Mouse (Mus musculus): Measurements from ENCODE around the gene Zdhhc4. TPM values are rescaled to one million over a fixed set of nuclear protein-coding genes. Genes with fewer than 3 reads are reported as not detected.
A peak's percentile ranks its signal among the peaks of the same experiment; 100 is the strongest.

Gene Zdhhc4
- total RNA-seq, 1 experiment from 2014 or later: 39.5 TPM

DNA sequence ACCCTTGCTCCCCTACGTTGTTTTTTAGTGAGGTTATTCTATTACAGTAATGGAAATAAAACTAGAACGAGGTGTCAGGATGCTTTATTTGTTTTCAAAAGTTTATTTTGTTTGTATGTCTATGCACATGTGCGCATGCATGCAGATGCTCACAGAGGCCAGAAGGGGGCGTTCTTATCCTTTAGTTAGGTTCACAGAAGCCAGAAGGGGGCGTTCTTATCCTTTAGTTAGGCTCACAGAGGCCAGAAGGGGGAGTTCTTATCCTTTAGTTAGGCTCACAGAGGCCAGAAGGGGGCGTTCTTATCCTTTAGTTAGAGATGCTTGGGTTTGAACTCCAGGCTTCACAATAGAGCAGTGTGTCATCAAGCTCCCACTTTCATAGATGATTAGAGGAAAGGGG lies 7.5 kb upstream of the Zdhhc4 start:
- ATAC-seq (replicated peaks in 1 of 2; ENCODE audit: insufficient read depth in 1 of 2, low FRiP score in 2 of 2, low TSS enrichment in 1 of 2, low read depth in 1 of 2, poor library complexity in 2 of 2, severe bottlenecking in 2 of 2): no peak

GRCm38 (mm10) chr5:143335089-143335460 lies 6.0 kb upstream of the Zdhhc4 start:
- ATAC-seq (replicated peaks in 1 of 2; ENCODE audit: insufficient read depth in 1 of 2, low FRiP score in 2 of 2, low TSS enrichment in 1 of 2, low read depth in 1 of 2, poor library complexity in 2 of 2, severe bottlenecking in 2 of 2): no peak

DNA sequence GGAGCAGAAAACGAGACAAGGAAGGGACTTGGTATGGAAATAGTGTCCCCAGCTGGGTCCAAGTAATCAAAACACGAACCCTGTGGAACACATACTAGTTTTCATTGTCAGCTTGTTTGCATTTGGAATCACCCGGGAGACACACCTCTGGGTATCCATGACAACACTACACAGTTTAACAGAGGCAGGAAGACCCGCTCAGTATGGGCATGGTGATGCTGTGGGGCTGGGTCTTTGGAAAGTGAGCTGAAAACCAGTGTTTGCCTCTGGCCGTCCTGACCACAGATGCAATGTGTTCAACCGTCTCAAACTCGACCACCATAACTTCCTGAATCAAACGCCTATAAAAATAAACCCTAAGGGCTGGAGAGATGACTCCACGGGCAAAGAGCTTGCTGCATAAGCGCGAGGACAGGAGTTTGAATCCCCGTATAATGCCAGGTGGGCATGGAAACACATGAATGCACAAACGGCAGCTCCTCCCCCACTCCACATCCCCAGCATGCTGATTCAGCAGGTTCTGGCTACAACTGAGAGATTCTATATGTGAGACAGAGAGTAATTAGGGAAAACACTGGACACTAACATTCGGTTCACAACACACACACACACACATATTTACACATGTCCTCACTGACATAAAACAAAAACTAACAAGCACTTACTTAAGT lies 5.5 kb upstream of the Zdhhc4 start:
- ATAC-seq (replicated peaks in 1 of 2; ENCODE audit: insufficient read depth in 1 of 2, low FRiP score in 2 of 2, low TSS enrichment in 1 of 2, low read depth in 1 of 2, poor library complexity in 2 of 2, severe bottlenecking in 2 of 2): 0 out of 4 replicates have a peak, but pooled peaks of 1 of the 2 experiments have one; percentile 41

GRCm38 (mm10) chr5:143333872-143334271 lies 4.8 kb upstream of the Zdhhc4 start:
- peak; percentile 50 to 65; a peak in 3 of 4 replicates for ATAC-seq (replicated peaks in 1 of 2; ENCODE audit: insufficient read depth in 1 of 2, low FRiP score in 2 of 2, low TSS enrichment in 1 of 2, low read depth in 1 of 2, poor library complexity in 2 of 2, severe bottlenecking in 2 of 2)

DNA sequence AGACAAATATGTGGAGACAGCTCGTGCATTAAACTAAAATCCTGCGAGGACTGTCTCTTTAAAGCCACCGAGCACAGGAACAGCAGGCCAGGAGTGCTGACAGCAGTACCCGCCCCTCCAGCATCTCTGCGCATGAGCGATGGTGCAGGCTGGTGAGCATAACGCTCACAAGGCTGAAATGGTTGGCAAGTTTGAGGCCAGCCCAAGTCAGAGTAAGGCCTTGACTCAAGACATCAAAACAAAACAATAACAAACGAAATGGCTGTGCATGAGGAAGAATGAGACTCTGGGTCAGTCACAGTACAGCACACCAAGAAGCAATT lies 11.8 kb downstream of the Zdhhc4 start:
- no peak for ATAC-seq (replicated peaks in 1 of 2; ENCODE audit: insufficient read depth in 1 of 2, low FRiP score in 2 of 2, low TSS enrichment in 1 of 2, low read depth in 1 of 2, poor library complexity in 2 of 2, severe bottlenecking in 2 of 2)

DNA sequence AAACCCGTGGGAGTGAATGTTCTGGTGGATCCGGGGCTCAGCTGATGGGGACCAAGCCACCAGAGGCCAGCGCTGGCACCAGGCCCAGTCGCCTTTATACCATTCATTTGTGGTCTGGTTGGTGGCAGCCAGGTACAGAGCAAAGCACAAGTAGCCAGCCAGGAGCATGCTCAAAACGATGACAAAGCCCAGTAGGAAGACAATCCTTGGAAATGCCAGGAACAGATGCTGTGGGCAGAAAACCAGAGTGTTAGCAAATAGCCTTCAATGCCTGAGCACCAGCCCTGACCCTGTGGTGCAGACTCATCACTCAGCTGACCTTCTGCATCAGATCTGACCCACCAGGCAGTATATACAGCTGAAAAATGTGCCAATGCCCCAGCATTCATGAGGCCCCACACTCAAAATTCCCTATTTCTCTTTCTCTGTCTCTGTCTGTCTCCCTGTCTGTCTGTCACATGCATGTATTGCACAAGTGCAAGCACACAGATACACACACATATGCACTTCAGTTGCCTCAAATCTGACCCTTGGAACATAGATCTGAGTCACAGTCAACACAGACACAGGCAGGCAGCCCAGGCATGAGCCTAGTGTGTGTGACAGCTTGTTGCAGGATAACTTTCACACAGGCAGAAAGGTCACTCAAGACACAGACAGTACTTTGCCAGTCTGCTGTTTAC lies 12.3 kb downstream of the Zdhhc4 start:
- ATAC-seq (replicated peaks in 1 of 2; ENCODE audit: insufficient read depth in 1 of 2, low FRiP score in 2 of 2, low TSS enrichment in 1 of 2, low read depth in 1 of 2, poor library complexity in 2 of 2, severe bottlenecking in 2 of 2): no peak

GRCm38 (mm10) chr5:143315514-143315888 lies 13.6 kb downstream of the Zdhhc4 start:
- no peak for ATAC-seq (replicated peaks in 1 of 2; ENCODE audit: insufficient read depth in 1 of 2, low FRiP score in 2 of 2, low TSS enrichment in 1 of 2, low read depth in 1 of 2, poor library complexity in 2 of 2, severe bottlenecking in 2 of 2)

DNA sequence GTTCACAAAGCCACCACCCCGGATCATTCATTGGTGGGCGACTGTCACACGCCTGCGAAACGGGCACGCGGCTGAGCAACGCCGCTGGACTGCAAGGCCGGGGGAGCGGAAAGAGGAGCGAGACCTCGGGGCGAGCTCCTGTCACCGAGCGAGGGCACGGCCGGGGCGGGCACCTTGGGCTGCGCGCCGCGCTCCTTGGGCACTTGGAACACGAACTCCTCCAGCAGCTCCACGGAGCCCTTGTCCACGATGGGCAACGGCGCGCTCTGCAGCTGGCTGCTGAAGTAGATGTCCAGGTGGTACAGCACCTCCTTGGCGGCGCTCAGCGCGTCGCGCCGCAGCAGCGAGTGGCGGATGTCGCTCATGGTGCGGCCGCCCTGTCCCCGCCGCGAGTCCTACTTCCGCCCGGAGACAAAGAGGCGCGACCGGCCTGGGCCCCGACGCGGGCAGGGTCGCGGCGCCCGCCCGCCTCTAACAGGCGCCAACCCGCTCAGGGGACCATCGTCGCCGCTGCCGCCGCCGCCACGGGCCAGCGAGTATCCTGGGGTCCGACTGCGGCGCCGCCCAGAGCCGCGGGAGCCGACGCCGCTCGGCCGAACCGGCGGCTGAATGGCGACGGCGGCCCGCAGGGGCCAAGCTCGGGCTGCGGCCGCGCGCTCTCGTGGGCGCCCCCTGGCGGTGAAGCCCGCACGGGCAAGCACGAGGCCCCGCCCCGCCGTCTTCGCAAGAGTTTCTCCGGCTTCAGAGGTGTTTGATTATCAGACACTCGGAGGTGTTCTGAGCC lies 14.1 kb downstream of the Zdhhc4 start, which contains the start of gene E130309D02Rik:
Gene E130309D02Rik, minus strand, starts transcription at position 631 of the 784 bp plus-strand sequence.
- ATAC-seq (replicated peaks in 1 of 2; ENCODE audit: insufficient read depth in 1 of 2, low FRiP score in 2 of 2, low TSS enrichment in 1 of 2, low read depth in 1 of 2, poor library complexity in 2 of 2, severe bottlenecking in 2 of 2): peak; percentile 43 to 58; a peak in 3 of 4 replicates

- ATAC-seq (replicated peaks in 1 of 2; ENCODE audit: insufficient read depth in 1 of 2, low FRiP score in 2 of 2, low TSS enrichment in 1 of 2, low read depth in 1 of 2, poor library complexity in 2 of 2, severe bottlenecking in 2 of 2): 0 out of 4 replicates have a peak, but pooled peaks of 1 of the 2 experiments have one; percentile 28
Observed at GRCm38 (mm10) chr5:143314183-143314729, 14.8 kb downstream of the Zdhhc4 start.

GRCm38 (mm10) chr5:143311886-143312285 lies 17.2 kb downstream of the Zdhhc4 start:
- ATAC-seq (replicated peaks in 1 of 2; ENCODE audit: insufficient read depth in 1 of 2, low FRiP score in 2 of 2, low TSS enrichment in 1 of 2, low read depth in 1 of 2, poor library complexity in 2 of 2, severe bottlenecking in 2 of 2): peak; percentile 42 to 59; a peak in 2 of 4 replicates

DNA sequence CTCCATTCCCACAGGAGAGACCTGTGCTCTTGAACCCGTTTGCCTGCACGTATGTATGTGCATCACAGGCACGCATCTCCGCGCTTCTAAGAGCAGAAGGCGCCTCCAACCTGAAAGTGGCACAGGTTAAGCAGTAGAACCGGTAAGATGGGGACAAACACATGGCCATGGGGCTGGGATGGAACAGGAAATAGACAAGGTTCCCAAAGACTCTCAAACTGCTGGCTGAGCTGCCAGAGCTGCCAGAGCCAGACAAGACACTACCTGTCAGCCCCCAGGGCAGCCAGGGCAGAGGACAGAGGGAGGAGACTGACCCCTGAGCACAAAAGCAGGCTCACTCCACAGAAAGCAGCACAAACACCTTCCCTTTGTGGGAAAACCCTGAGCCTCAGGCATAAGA lies 19.1 kb downstream of the Zdhhc4 start:
- ATAC-seq (replicated peaks in 1 of 2; ENCODE audit: insufficient read depth in 1 of 2, low FRiP score in 2 of 2, low TSS enrichment in 1 of 2, low read depth in 1 of 2, poor library complexity in 2 of 2, severe bottlenecking in 2 of 2): no peak

GRCm38 (mm10) chr5:143308825-143309224 lies 20.2 kb downstream of the Zdhhc4 start:
- no peak for ATAC-seq (replicated peaks in 1 of 2; ENCODE audit: insufficient read depth in 1 of 2, low FRiP score in 2 of 2, low TSS enrichment in 1 of 2, low read depth in 1 of 2, poor library complexity in 2 of 2, severe bottlenecking in 2 of 2)

GRCm38 (mm10) chr5:143304251-143304650 lies 24.8 kb downstream of the Zdhhc4 start:
- no peak for ATAC-seq (replicated peaks in 1 of 2; ENCODE audit: insufficient read depth in 1 of 2, low FRiP score in 2 of 2, low TSS enrichment in 1 of 2, low read depth in 1 of 2, poor library complexity in 2 of 2, severe bottlenecking in 2 of 2)

- no peak for ATAC-seq (replicated peaks in 1 of 2; ENCODE audit: insufficient read depth in 1 of 2, low FRiP score in 2 of 2, low TSS enrichment in 1 of 2, low read depth in 1 of 2, poor library complexity in 2 of 2, severe bottlenecking in 2 of 2)
Observed at GRCm38 (mm10) chr5:143301296-143301695, 27.8 kb downstream of the Zdhhc4 start.

DNA sequence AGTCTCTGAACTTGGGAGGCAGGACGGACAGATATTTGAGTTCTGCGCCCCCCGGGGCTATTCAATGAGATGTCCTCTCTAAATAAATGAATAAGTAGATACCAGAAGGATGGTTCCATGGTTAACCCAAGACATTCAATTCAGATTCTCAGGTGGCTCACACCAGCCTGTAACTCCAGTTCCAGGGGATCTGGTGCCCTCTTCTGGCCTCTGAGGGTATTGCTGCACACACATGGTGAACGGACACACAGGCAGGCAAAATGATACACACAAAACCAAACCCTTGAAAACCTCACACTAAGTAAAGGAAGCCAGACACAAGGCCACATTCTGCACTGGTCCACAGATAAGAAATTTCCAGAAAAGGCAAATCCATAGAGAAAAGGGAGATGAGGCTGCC lies 29.4 kb downstream of the Zdhhc4 start:
- ATAC-seq (replicated peaks in 1 of 2; ENCODE audit: insufficient read depth in 1 of 2, low FRiP score in 2 of 2, low TSS enrichment in 1 of 2, low read depth in 1 of 2, poor library complexity in 2 of 2, severe bottlenecking in 2 of 2): no peak

- no peak for ATAC-seq (replicated peaks in 1 of 2; ENCODE audit: insufficient read depth in 1 of 2, low FRiP score in 2 of 2, low TSS enrichment in 1 of 2, low read depth in 1 of 2, poor library complexity in 2 of 2, severe bottlenecking in 2 of 2)
Observed at GRCm38 (mm10) chr5:143298391-143298790, 30.7 kb downstream of the Zdhhc4 start.

DNA sequence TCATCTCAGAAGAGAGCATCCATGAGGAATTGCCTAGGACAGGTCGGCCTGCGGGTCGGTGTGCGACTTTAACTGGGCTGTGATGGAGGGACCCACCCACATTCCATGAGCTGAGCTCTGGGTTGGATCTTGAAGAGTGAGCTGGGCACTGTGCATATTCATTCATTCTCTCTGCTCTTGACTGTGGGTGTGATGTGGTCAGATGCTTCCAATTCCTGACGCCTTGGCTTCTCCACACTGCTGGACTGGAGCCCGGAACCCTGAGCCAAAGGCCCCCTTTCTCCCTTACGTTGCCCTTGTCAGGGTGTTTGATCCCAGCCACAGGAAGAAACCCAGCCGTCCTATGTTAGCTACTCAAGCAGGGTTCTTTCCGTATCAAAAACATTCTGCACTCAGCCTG lies 31.1 kb downstream of the Zdhhc4 start:
- ATAC-seq (replicated peaks in 1 of 2; ENCODE audit: insufficient read depth in 1 of 2, low FRiP score in 2 of 2, low TSS enrichment in 1 of 2, low read depth in 1 of 2, poor library complexity in 2 of 2, severe bottlenecking in 2 of 2): no peak

GRCm38 (mm10) chr5:143295330-143295729 lies 33.7 kb downstream of the Zdhhc4 start:
- no peak for ATAC-seq (replicated peaks in 1 of 2; ENCODE audit: insufficient read depth in 1 of 2, low FRiP score in 2 of 2, low TSS enrichment in 1 of 2, low read depth in 1 of 2, poor library complexity in 2 of 2, severe bottlenecking in 2 of 2)
